Mouse (Mus musculus) embryonic facial prominence, embryonic 13.5 days (tissue): ENCODE results near the gene Coa5. TPM values are rescaled to one million over a fixed set of nuclear protein-coding genes. Genes with fewer than 3 reads are reported as not detected.

Experiments
- ATAC-seq: fragments of 200-750 bp; cut with Nextera tagmentation; 2 replicates; pipeline ENCODE4 v1.8.0; 2017; ENCODE audit warnings: low read depth; ENCODE audit not compliant: insufficient number of reproducible peaks, insufficient read depth, low FRiP score, low TSS enrichment
- H3K27ac ChIP-seq: fragments of 300-500 bp; sonication (generic); 2 replicates; pipeline ENCODE4 v1.5.1; 2015; ENCODE audit warnings: moderate library complexity, mild to moderate bottlenecking, inconsistent platforms
- H3K27me3 ChIP-seq: fragments of 300-500 bp; sonication (generic); 2 replicates; pipeline ENCODE4 v1.6.1; 2015; ENCODE audit warnings: mild to moderate bottlenecking, inconsistent platforms
- H3K36me3 ChIP-seq: fragments of 300-500 bp; sonication (generic); 2 replicates; pipeline ENCODE4 v1.6.1; 2015; ENCODE audit warnings: mild to moderate bottlenecking, inconsistent platforms
- H3K4me1 ChIP-seq: fragments of 300-500 bp; sonication (generic); 2 replicates; pipeline ENCODE4 v1.6.1; 2015; ENCODE audit warnings: inconsistent platforms
- H3K4me2 ChIP-seq: fragments of 300-500 bp; sonication (generic); 2 replicates; pipeline ENCODE4 v1.6.1; 2015; ENCODE audit warnings: moderate library complexity, mild to moderate bottlenecking, inconsistent platforms
- H3K4me3 ChIP-seq: fragments of 300-500 bp; sonication (generic); 2 replicates; pipeline ENCODE4 v1.5.1; 2015; ENCODE audit warnings: mild to moderate bottlenecking, inconsistent platforms
- H3K9ac ChIP-seq: fragments of 300-500 bp; sonication (generic); 2 replicates; pipeline ENCODE4 v1.6.1; 2015; ENCODE audit warnings: mild to moderate bottlenecking, inconsistent platforms
- H3K9me3 ChIP-seq: fragments of 300-500 bp; sonication (generic); 2 replicates; pipeline ENCODE4 v1.6.1; 2016; ENCODE audit warnings: inconsistent platforms
- WGBS: fragments of 180-500 bp; shearing (Covaris S2); methylation state at CpG from one replicate; pipeline ENCODE4 v1.1.7; 2015; ENCODE audit warnings: mixed read lengths; 5-methylcytosine and 5-hydroxymethylcytosine counted together
- polyA plus RNA-seq: library from polyadenylated mRNA; unstranded; fragments of >200 nt; fragmentation: Nextera tagmentation; extraction: Ambion mirVana; gene quantifications from 2 replicates; pipeline ENCODE4 v1.2.1, GENCODE M21; 2015

Gene Coa5
- polyA plus RNA-seq, 1 experiment from 2014 or later: 48.1 TPM

DNA sequence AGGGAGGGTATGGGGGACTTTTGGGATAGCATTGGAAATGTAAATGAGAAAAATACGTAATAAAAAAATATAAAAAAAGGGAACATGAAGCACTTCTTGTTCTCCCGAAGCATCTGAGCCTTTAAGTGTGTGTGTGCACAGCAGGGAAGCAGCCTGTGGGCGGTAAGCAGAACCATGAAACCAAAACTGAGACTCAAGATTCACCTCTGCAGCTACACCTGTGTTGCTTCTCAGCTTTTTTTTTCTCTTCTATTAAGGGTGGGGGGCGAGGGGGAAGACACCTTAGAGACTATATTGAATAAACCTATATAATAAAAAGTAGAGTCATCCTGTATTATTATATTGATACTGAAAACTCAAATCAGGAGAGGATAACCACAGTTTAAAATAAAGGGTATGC is 37.9 kb upstream of the Coa5 start:
- ATAC-seq: no peak
- Histone ChIP-seq H3K9ac (no peak overlapping the region), H3K4me1 (no peaks in the 10 kb centered on the region), H3K27ac (no peak overlapping the region), H3K27me3 (no peaks in the 10 kb centered on the region), H3K36me3 (peaks cover 7% of the 10 kb centered on the region; the same call in 1 of the 2 replicates), H3K9me3 (peaks cover 3% of the 10 kb centered on the region; the same call in 1 of the 2 replicates), H3K4me3 (no peak overlapping the region), H3K4me2 (no peak overlapping the region)
- 81% methylated on average over 4 of the region's 4 CpGs for WGBS

- peaks cover 3% of the 10 kb centered on the region; the same call in 1 of the 2 replicates for H3K9me3 ChIP-seq
- H3K36me3 ChIP-seq: peaks cover 7% of the 10 kb centered on the region; the same call in 1 of the 2 replicates
- ATAC-seq: no peak
- H3K9ac ChIP-seq: no peak overlapping the region
- H3K4me3 ChIP-seq: no peak overlapping the region
- no peaks in the 10 kb centered on the region for H3K4me1 ChIP-seq
- H3K4me2 ChIP-seq: no peak overlapping the region
- H3K27me3 ChIP-seq: no peaks in the 10 kb centered on the region
- no peak overlapping the region for H3K27ac ChIP-seq
- 79% methylated on average over 3 of the region's 3 CpGs for WGBS
These were observed 36.6 kb upstream of the Coa5 start for GRCm38 (mm10) chr1:37466322-37466995.

DNA sequence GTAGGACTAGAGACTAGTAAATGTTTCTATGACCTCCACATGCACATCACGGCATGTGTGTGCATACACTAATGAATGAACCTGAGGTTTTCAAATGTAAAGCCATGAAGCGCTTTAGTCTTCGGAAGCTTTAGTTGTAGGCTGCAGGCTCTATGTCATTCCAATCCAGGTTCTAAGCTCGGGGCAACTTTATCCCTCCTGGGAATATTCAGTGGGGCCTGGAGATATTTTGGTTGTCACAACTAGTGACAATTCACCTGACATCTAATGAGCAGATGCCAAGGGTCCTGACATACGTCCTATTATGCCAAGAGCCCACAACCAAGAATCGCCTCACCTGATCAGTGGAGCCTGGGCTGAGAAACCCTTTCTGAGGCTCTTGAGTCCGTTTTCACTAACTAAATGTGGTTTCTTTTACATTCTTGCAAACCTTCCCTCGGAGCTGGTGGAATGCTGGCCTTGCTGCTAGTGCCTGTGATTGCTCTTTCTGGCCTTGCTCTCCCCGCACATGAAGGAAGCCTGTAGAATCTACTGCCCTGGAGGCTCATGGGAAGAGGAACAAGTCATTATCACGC is 35.1 kb upstream of the Coa5 start:
- H3K36me3 ChIP-seq: peaks cover 7% of the 10 kb centered on the region; the same call in 1 of the 2 replicates
- WGBS: 79% methylated on average over 10 of the region's 10 CpGs
- no peak for ATAC-seq
- H3K4me2 ChIP-seq: no peak overlapping the region
- no peak overlapping the region for H3K4me3 ChIP-seq
- H3K4me1 ChIP-seq: no peaks in the 10 kb centered on the region
- no peak overlapping the region for H3K27ac ChIP-seq
- peaks cover 3% of the 10 kb centered on the region; the same call in 1 of the 2 replicates for H3K9me3 ChIP-seq
- no peak overlapping the region for H3K9ac ChIP-seq
- H3K27me3 ChIP-seq: no peaks in the 10 kb centered on the region

GRCm38 (mm10) chr1:37457546-37457945 is 27.6 kb upstream of the Coa5 start:
- H3K27ac ChIP-seq: no peak overlapping the region
- H3K4me2 ChIP-seq: no peak overlapping the region
- H3K4me1 ChIP-seq: 0 out of 2 replicates have a peak, but pooled peaks cover 2% of the 10 kb centered on the region
- H3K27me3 ChIP-seq: no peaks in the 10 kb centered on the region
- H3K4me3 ChIP-seq: no peak overlapping the region
- no peaks in the 10 kb centered on the region for H3K36me3 ChIP-seq
- 52% methylated on average over 7 of the region's 7 CpGs for WGBS
- H3K9ac ChIP-seq: no peak overlapping the region
- no peak for ATAC-seq
- no peaks in the 10 kb centered on the region for H3K9me3 ChIP-seq

GRCm38 (mm10) chr1:37451270-37451669 is 21.4 kb upstream of the Coa5 start:
- H3K4me2 ChIP-seq: no peak overlapping the region
- H3K9me3 ChIP-seq: no peaks in the 10 kb centered on the region
- H3K9ac ChIP-seq: no peak overlapping the region
- H3K27ac ChIP-seq: no peak overlapping the region
- no peaks in the 10 kb centered on the region for H3K4me1 ChIP-seq
- no peak for ATAC-seq
- H3K4me3 ChIP-seq: no peak overlapping the region
- H3K36me3 ChIP-seq: no peaks in the 10 kb centered on the region
- no peaks in the 10 kb centered on the region for H3K27me3 ChIP-seq
- WGBS: 82% methylated on average over 8 of the region's 8 CpGs

DNA sequence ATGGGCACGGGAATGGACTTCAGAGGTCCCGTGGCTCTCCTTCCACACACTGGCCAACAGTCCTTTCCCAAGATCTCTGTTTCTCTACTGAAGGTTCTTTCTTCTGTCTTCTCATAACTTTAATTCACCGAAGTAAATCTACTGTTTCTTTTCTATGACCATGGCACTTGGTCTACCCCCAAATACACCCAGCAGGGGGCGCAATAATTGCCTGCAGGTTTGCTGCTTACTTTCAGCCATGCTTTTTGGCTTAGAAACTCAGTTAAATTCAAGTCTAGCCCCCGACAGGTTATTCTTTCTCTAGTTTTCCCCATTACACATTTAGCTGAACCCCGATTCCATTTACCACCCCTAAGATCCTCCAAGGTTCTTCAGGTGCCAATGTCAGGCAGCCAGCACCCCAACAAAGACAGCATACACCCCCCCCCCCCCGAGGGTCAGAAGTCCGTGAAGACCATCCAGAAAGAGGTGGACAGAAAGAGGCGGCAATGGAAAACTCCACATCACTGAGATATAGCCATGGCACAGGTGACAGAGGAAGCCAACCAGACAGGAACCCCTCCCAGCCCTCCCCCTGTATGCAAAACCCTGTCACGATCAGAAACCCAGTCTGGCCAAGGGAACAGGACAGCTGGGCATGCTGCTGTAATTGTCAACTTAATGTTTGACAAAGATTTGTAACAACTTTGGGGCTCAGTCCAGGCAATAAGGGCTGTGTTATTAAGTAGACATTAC is 18.6 kb upstream of the Coa5 start:
- Histone ChIP-seq H3K4me2 (no peak overlapping the region), H3K4me1 (no peaks in the 10 kb centered on the region), H3K9me3 (no peaks in the 10 kb centered on the region), H3K27me3 (no peaks in the 10 kb centered on the region), H3K4me3 (no peak overlapping the region), H3K36me3 (no peaks in the 10 kb centered on the region), H3K9ac (no peak overlapping the region), H3K27ac (no peak overlapping the region)
- ATAC-seq: no peak
- 78% methylated on average over 10 of the region's 10 CpGs for WGBS

DNA sequence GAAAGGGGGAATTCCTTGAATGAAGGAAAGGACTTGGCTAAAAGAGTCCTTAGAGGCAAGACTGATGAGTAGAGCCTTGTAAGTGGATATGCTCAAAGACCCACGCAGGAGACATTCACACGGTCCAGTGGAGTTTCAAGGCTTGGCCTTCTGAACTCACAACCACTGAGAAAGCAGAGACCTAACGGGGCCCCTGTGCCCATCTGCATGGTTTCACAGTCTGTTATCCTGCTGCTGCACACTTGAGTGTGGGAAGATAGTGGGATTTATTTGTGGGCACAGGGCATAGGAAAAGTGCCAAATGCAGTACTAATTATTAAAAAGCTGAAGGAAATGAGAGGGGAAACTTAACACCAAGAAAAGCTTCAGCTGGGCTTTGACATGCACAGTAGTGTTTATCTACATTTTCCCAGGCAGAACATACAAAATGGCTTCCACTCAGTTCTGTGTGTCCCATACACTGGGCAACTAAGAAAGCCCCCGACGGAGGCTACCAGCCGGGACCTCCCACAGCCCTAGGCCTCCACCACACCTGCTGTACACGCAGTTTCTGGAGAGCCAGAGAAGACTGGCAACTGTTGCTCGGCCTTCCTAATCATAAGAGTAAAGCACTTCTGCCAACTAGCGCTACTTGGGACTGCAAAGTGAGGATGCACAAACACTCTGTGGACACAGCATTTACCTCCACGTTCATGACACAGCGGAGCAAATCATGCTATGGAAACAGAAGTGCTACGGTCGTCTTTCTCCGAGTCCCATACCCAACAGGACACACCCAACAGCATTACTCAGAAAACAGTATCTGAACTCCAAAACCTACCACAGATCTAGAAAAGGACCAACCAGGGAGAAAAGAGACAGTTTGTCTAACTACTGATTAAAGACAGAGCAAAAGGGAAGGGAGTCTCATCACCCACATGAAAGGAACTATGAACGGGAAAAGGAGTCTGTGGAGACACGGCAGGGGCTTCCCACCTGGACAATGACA is 13.2 kb upstream of the Coa5 start:
- WGBS: 93% methylated on average over 16 of the region's 16 CpGs
- Histone ChIP-seq H3K36me3 (peaks cover 42% of the 10 kb centered on the region), H3K9ac (no peak overlapping the region), H3K4me2 (no peak overlapping the region), H3K4me3 (no peak overlapping the region), H3K4me1 (no peaks in the 10 kb centered on the region), H3K27me3 (no peaks in the 10 kb centered on the region), H3K27ac (no peak overlapping the region), H3K9me3 (no peaks in the 10 kb centered on the region)
- ATAC-seq: no peak

GRCm38 (mm10) chr1:37436419-37436818 is 6.5 kb upstream of the Coa5 start:
- WGBS: 90% methylated on average over 3 of the region's 3 CpGs
- H3K4me2 ChIP-seq: no peak overlapping the region
- H3K27ac ChIP-seq: no peak overlapping the region
- no peak for ATAC-seq
- H3K36me3 ChIP-seq: peaks cover 77% of the 10 kb centered on the region
- peaks cover 12% of the 10 kb centered on the region for H3K4me1 ChIP-seq
- no peaks in the 10 kb centered on the region for H3K27me3 ChIP-seq
- no peak overlapping the region for H3K9ac ChIP-seq
- H3K4me3 ChIP-seq: no peak overlapping the region
- H3K9me3 ChIP-seq: no peaks in the 10 kb centered on the region

DNA sequence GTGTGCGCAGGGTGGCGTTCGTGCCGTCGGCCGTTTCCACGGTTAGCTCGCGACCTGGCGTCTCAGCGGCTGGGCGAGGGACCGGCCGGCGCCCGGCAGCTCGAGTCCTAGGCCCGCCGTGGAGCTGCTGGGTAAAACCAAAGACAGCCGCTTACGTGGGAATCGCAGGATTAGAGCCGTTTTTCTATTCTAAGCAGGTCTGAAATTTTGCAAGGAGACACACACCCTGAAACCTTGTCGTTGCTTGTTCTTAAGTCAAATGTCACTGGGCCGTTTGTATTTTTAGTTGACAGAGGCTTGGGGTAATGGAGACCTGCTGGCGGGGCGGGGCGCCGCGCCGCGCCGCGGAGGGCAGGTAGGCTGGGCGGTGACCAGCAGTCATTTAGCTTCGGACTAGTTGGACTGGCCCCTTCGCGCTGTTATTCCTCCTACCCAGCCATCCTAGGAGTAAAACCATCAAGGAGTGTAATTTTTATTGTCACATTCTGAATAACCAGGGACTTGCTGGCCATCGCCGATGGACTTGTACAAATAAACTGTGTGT is 466 bp upstream of the Coa5 start:
- Histone ChIP-seq H3K9ac (peak overlapping the region; percentile 94), H3K4me2 (peak overlapping the region; percentile 78), H3K9me3 (no peaks in the 10 kb centered on the region), H3K27me3 (no peaks in the 10 kb centered on the region), H3K4me1 (peaks cover 32% of the 10 kb centered on the region), H3K4me3 (peak overlapping the region; percentile 97), H3K27ac (peak overlapping the region; percentile 75), H3K36me3 (peaks cover 47% of the 10 kb centered on the region)
- peak; percentile 41; the same call in 1 of the 2 replicates for ATAC-seq
- 2% methylated on average over 40 of the region's 40 CpGs for WGBS

DNA sequence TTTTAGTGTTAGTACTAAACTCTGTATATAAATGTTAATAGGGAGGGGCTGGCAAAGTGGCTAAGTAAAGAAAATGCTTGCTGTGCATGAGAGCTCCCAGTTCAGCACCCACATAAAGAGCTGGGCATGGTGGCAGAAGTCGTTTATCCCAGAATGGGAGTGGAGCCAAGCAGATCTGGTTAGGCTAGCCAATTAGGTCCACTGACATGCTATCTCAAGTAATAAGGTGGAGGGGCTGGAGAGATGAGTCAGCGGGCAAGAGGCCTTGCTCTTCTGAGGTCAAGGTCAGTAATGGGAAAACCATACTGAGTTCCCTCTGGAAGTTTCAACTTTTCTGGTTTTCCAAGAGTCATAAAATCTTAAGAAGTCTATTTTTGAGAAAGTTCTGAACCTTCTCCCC is 992 bp downstream of the Coa5 start:
- peak overlapping the region; percentile 78 for H3K4me2 ChIP-seq
- no peak for ATAC-seq
- WGBS: 66% methylated on average over 2 of the region's 2 CpGs

More for the DNA sequence above, 992 bp downstream of the Coa5 start:
- peak overlapping the region; percentile 94 for H3K9ac ChIP-seq
- peaks cover 5% of the 10 kb centered on the region; the same call in 1 of the 2 replicates for H3K9me3 ChIP-seq
- H3K4me3 ChIP-seq: peak overlapping the region; percentile 97
- H3K27me3 ChIP-seq: no peaks in the 10 kb centered on the region
- H3K27ac ChIP-seq: no peak overlapping the region
- H3K36me3 ChIP-seq: peaks cover 55% of the 10 kb centered on the region
- peaks cover 32% of the 10 kb centered on the region for H3K4me1 ChIP-seq
